Mouse (Mus musculus) bone marrow macrophage, adult 2 months (primary cell): ENCODE measurements around the gene Aunip. TPM values are rescaled to one million over a fixed set of nuclear protein-coding genes. Genes with fewer than 3 reads are reported as not detected.
A peak's percentile ranks its signal among the peaks of the same experiment; 100 is the strongest.

Experiments used
- H3K27ac ChIP-seq: 2 replicates; pipeline ENCODE4 v1.5.1; 2012; ENCODE audit warnings: low read depth, low read length; ENCODE audit not compliant: insufficient read depth
- H3K4me1 ChIP-seq: 2 replicates; pipeline ENCODE4 v1.6.1; 2012; ENCODE audit warnings: low read length; ENCODE audit not compliant: control insufficient read depth, insufficient read depth
- H3K4me3 ChIP-seq: 2 replicates; pipeline ENCODE4 v1.5.1; 2012; ENCODE audit warnings: mild to moderate bottlenecking, low read length, moderate library complexity; ENCODE audit not compliant: insufficient read depth
- CTCF ChIP-seq: IDR thresholded peaks from 2 replicates; pipeline ENCODE4 v1.5.1; 2012; ENCODE audit warnings: low read depth, mild to moderate bottlenecking, low read length, moderate library complexity
- POLR2A ChIP-seq: IDR thresholded peaks from 2 replicates; pipeline ENCODE4 v1.6.1; 2012; ENCODE audit warnings: mild to moderate bottlenecking, low read depth, low read length, borderline replicate concordance
- polyA plus RNA-seq: library from polyadenylated mRNA; stranded (reverse); fragments of >200 nt; gene quantifications from 2 replicates; pipeline ENCODE4 v1.2.4, GENCODE M21; 2012; ENCODE audit not compliant: missing spikeins, insufficient read depth, insufficient read length

Aunip gene
- polyA plus RNA-seq, 1 experiment = 4.0 TPM

GRCm38 (mm10) chr4:134514309-134514930, 3.6 kb downstream of the Aunip start:
- no peak overlapping the region for H3K4me3 ChIP-seq
- no peak for TF ChIP-seq POLR2A
- TF ChIP-seq CTCF = no peak
- no peak overlapping the region for H3K27ac ChIP-seq
- H3K4me1 ChIP-seq = peaks cover 42% of the 10 kb centered on the region

GRCm38 (mm10) chr4:134515614-134516013, 4.8 kb downstream of the Aunip start:
- Histone ChIP-seq H3K27ac (peak overlapping the region; percentile 17; the same call in 1 of the 2 replicates), H3K4me3 (no peak overlapping the region), H3K4me1 (peaks cover 40% of the 10 kb centered on the region)
- TF ChIP-seq CTCF (no peak), POLR2A (no peak)

GRCm38 (mm10) chr4:134516981-134517380, 6.2 kb downstream of the Aunip start:
- H3K4me1 ChIP-seq = peaks cover 40% of the 10 kb centered on the region
- H3K4me3 ChIP-seq = no peak overlapping the region
- H3K27ac ChIP-seq = peak overlapping the region; percentile 55
- TF ChIP-seq POLR2A = no peak
- TF ChIP-seq CTCF = no peak

- H3K4me3 ChIP-seq = no peak overlapping the region
- TF ChIP-seq CTCF = no peak
- no peak for TF ChIP-seq POLR2A
- H3K27ac ChIP-seq = no peak overlapping the region
- H3K4me1 ChIP-seq = peaks cover 40% of the 10 kb centered on the region
Observed at GRCm38 (mm10) chr4:134517719-134518118, 6.9 kb downstream of the Aunip start.

- Histone ChIP-seq H3K27ac (no peak overlapping the region), H3K4me1 (peaks cover 37% of the 10 kb centered on the region), H3K4me3 (no peak overlapping the region)
- TF ChIP-seq POLR2A (no peak), CTCF (no peak)
Observed at GRCm38 (mm10) chr4:134518541-134518940, 7.7 kb downstream of the Aunip start.

- Histone ChIP-seq H3K4me1 (peaks cover 34% of the 10 kb centered on the region), H3K4me3 (no peak overlapping the region), H3K27ac (no peak overlapping the region)
- TF ChIP-seq POLR2A (no peak), CTCF (no peak)
Observed at GRCm38 (mm10) chr4:134519281-134519680, 8.5 kb downstream of the Aunip start.

GRCm38 (mm10) chr4:134523447-134523846, 12.6 kb downstream of the Aunip start:
- H3K4me3 ChIP-seq = no peak overlapping the region
- H3K27ac ChIP-seq = no peak overlapping the region
- TF ChIP-seq CTCF (no peak), POLR2A (no peak)
- peaks cover 23% of the 10 kb centered on the region for H3K4me1 ChIP-seq

- TF ChIP-seq CTCF = no peak
- TF ChIP-seq POLR2A = no peak
- Histone ChIP-seq H3K27ac (peak overlapping the region; percentile 52), H3K4me3 (no peak overlapping the region), H3K4me1 (peaks cover 23% of the 10 kb centered on the region)
Observed at GRCm38 (mm10) chr4:134525806-134526205, 15.0 kb downstream of the Aunip start.

- peaks cover 23% of the 10 kb centered on the region for H3K4me1 ChIP-seq
- H3K27ac ChIP-seq = peak overlapping the region; percentile 52
- no peak overlapping the region for H3K4me3 ChIP-seq
- no peak for TF ChIP-seq POLR2A
- TF ChIP-seq CTCF = no peak
Observed at GRCm38 (mm10) chr4:134526220-134526619, 15.4 kb downstream of the Aunip start.

- no peak overlapping the region for H3K27ac ChIP-seq
- TF ChIP-seq CTCF = no peak
- no peak for TF ChIP-seq POLR2A
- peaks cover 17% of the 10 kb centered on the region for H3K4me1 ChIP-seq
- H3K4me3 ChIP-seq = no peak overlapping the region
Observed at GRCm38 (mm10) chr4:134532928-134533327, 22.1 kb downstream of the Aunip start.

- H3K4me3 ChIP-seq = no peak overlapping the region
- TF ChIP-seq POLR2A (no peak), CTCF (no peak)
- peaks cover 17% of the 10 kb centered on the region for H3K4me1 ChIP-seq
- no peak overlapping the region for H3K27ac ChIP-seq
Observed at GRCm38 (mm10) chr4:134533421-134533820, 22.6 kb downstream of the Aunip start.
